Mouse (Mus musculus): ENCODE measurements at regions not wholly inside any gene's neighbourhood (a gene's known extent, or its start where the extent isn't known, plus 50 kb on each side); places are given as distances from the start of the nearest gene placed in this dataset.

DNA sequence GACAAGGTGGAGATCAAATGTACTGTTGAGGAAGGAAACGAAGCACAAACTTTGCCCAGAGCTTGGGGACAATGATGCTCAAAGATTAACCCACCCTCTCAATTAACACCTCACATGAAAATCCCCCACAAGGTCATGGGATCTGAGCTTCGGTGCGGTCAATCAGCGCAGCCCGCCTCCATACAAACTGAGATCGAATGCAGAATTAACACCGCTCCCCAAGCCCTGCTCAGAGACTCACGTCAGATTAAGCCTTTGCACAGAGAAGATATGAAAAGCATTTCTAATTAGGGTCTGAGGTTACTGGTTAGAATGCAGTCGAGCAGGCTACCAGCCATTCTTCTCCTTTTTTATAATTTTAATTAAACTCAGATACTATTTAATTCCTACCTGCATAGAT is 243.7 kb downstream of the Nr2f2 start:
- TF ChIP-seq CTCF (IDR thresholded peaks at IDR 0.05) (no peak), EP300 (IDR thresholded peaks at IDR 0.05) (no peak)

Data from lung, postnatal 0 days (tissue).